12 mouse cellular contexts compared by ENCODE assay signal in genomic region chr14:60638159-60638558, GRCm38 (mm10). TPM values are rescaled to one million over a fixed set of nuclear protein-coding genes. Genes with fewer than 3 reads are reported as not detected.
DNase-seq lines count a peak whose midpoint lies in the region; ATAC-seq and TF ChIP-seq lines count a peak whose summit lies in the region.
"Had no signal": no experiment of that assay in that cellular context is flagged by ENCODE, and none has a peak within 500 bp of the region (broad histone marks: within the 10 kb centered on the region; RNA-seq: fewer than 3 reads in every experiment).

No protein-coding gene starts in this region.

- H3K4me3 ChIP-seq in liver, adult 2 months (ENCODE audit: insufficient read depth, low read depth, low read length): no peak overlapping the region
- H3K4me3 ChIP-seq in liver, embryonic 11.5 days (ENCODE audit: low read depth, low read length): no peak overlapping the region
- H3K4me3 ChIP-seq in forebrain, embryonic 14.5 days (ENCODE audit: low read depth, low read length): no peak overlapping the region
- 0 out of 2 replicates have a peak overlapping the region, but pooled peaks have one; percentile 7 for H3K4me3 ChIP-seq in kidney, embryonic 15.5 days (replicated peaks)
- H3K4me3 ChIP-seq in intestine, embryonic 15.5 days (replicated peaks): no peak overlapping the region
- H3K4me3 ChIP-seq: stomach, embryonic 15.5 days had no signal

- no peak for ATAC-seq in liver, embryonic 11.5 days (replicated peaks; ENCODE audit: low FRiP score)
- no peak for ATAC-seq in forebrain, embryonic 14.5 days
- no peak for ATAC-seq in kidney, embryonic 15.5 days (replicated peaks; ENCODE audit: low FRiP score)
- no peak for ATAC-seq in intestine, embryonic 15.5 days

- no peak overlapping the region for H3K4me2 ChIP-seq in liver, embryonic 11.5 days
- peak overlapping the region; percentile 89 for H3K4me2 ChIP-seq in forebrain, embryonic 14.5 days (ENCODE audit: low read length)
- H3K4me2 ChIP-seq in kidney, embryonic 15.5 days: peak overlapping the region; percentile 92
- no peak overlapping the region for H3K4me2 ChIP-seq in intestine, embryonic 15.5 days (replicated peaks)
- H3K4me2 ChIP-seq: stomach, embryonic 15.5 days had no signal

- peaks cover 33% of the 10 kb centered on the region for H3K4me1 ChIP-seq in liver, adult 2 months (ENCODE audit: control insufficient read depth, insufficient read depth, low read length)
- H3K4me1 ChIP-seq in liver, embryonic 11.5 days (replicated peaks; ENCODE audit: control insufficient read depth, insufficient read depth, low read length): peaks cover 4% of the 10 kb centered on the region
- H3K4me1 ChIP-seq in forebrain, embryonic 14.5 days (ENCODE audit: control insufficient read depth, insufficient read depth, low read length): peaks cover 51% of the 10 kb centered on the region
- peaks cover 75% of the 10 kb centered on the region for H3K4me1 ChIP-seq in kidney, embryonic 15.5 days
- H3K4me1 ChIP-seq in intestine, embryonic 15.5 days (replicated peaks): peaks cover 19% of the 10 kb centered on the region

- TF ChIP-seq POLR2A in liver, adult 2 months (IDR thresholded peaks at IDR 0.05; ENCODE audit: extremely low read depth, insufficient read depth, low read length): no peak

- WGBS in liver, adult 2 months: 26% methylated on average over 8 of the region's 8 CpGs
- 64% methylated on average over 8 of the region's 8 CpGs for WGBS in liver, embryonic 11.5 days
- 63% methylated on average over 8 of the region's 8 CpGs for WGBS in forebrain, embryonic 14.5 days
- 25% methylated on average over 8 of the region's 8 CpGs for WGBS in kidney, embryonic 15.5 days
- WGBS in intestine, embryonic 15.5 days: 46% methylated on average over 8 of the region's 8 CpGs

- H3K27ac ChIP-seq in liver, adult 2 months (replicated peaks; ENCODE audit: insufficient read depth, low read depth, low read length): peak overlapping the region; percentile 38
- H3K27ac ChIP-seq in liver, embryonic 11.5 days (ENCODE audit: low read depth, low read length): no peak overlapping the region
- H3K27ac ChIP-seq in forebrain, embryonic 14.5 days (ENCODE audit: low read depth, low read length): no peak overlapping the region
- H3K27ac ChIP-seq in kidney, embryonic 15.5 days: no peak overlapping the region
- no peak overlapping the region for H3K27ac ChIP-seq in intestine, embryonic 15.5 days
- H3K27ac ChIP-seq: layer of hippocampus, adult 2 months; liver, embryonic 14.5 days; stomach, embryonic 15.5 days had no signal

- H3K9me3 ChIP-seq in liver, embryonic 11.5 days (ENCODE audit: control insufficient read depth, low read length): no peaks in the 10 kb centered on the region
- H3K9me3 ChIP-seq in forebrain, embryonic 14.5 days (replicated peaks; ENCODE audit: control insufficient read depth, low read length): no peaks in the 10 kb centered on the region
- no peaks in the 10 kb centered on the region for H3K9me3 ChIP-seq in kidney, embryonic 15.5 days (replicated peaks)
- no peaks in the 10 kb centered on the region for H3K9me3 ChIP-seq in intestine, embryonic 15.5 days
- H3K9me3 ChIP-seq: stomach, embryonic 15.5 days had no signal

- H3K27me3 ChIP-seq in liver, adult 2 months (ENCODE audit: control insufficient read depth, insufficient read depth, low read length): no peaks in the 10 kb centered on the region
- peaks cover under 1% of the 10 kb centered on the region; the same call in 1 of the 2 replicates for H3K27me3 ChIP-seq in liver, embryonic 11.5 days (replicated peaks; ENCODE audit: control insufficient read depth, insufficient read depth, low read length)
- H3K27me3 ChIP-seq in forebrain, embryonic 14.5 days (replicated peaks; ENCODE audit: control insufficient read depth, insufficient read depth, low read length): no peaks in the 10 kb centered on the region
- peaks cover 14% of the 10 kb centered on the region; the same call in 1 of the 2 replicates for H3K27me3 ChIP-seq in kidney, embryonic 15.5 days
- no peaks in the 10 kb centered on the region for H3K27me3 ChIP-seq in intestine, embryonic 15.5 days (replicated peaks)
- H3K27me3 ChIP-seq: stomach, embryonic 15.5 days had no signal

- DNase-seq in liver, adult 2 months (ENCODE audit: extremely low read depth, low read depth, low spot score): peak; percentile 74
- no peak for DNase-seq in liver, embryonic 11.5 days (ENCODE audit: low spot score)
- DNase-seq in forebrain, embryonic 14.5 days (ENCODE audit: low spot score): no peak
- peak; percentile 51 for DNase-seq in mesoderm, embryonic 11.5 days (ENCODE audit: low read depth, low spot score)
- no peak for DNase-seq in left cerebral cortex, adult 8-10 months (ENCODE audit: low spot score in 2 of 2)
- DNase-seq in right cerebral cortex, adult 18-20 months: no peak
- DNase-seq: cerebellum, adult 11-12 months had no signal

- peak overlapping the region; percentile 29; the same call in 1 of the 2 replicates for H3K9ac ChIP-seq in liver, adult 2 months (ENCODE audit: low read depth, low read length)
- H3K9ac ChIP-seq in liver, embryonic 11.5 days (ENCODE audit: low read depth, low read length): no peak overlapping the region
- no peak overlapping the region; the same call in 1 of the 2 replicates for H3K9ac ChIP-seq in forebrain, embryonic 14.5 days (ENCODE audit: low read length)
- no peak overlapping the region for H3K9ac ChIP-seq in kidney, embryonic 15.5 days
- no peak overlapping the region for H3K9ac ChIP-seq in intestine, embryonic 15.5 days
- H3K9ac ChIP-seq: liver, embryonic 14.5 days; stomach, embryonic 15.5 days had no signal

- TF ChIP-seq CTCF in liver, adult 2 months (IDR thresholded peaks at IDR 0.05; ENCODE audit: low read depth, low read length): no peak

- H3K36me3 ChIP-seq in liver, adult 2 months (ENCODE audit: control insufficient read depth, insufficient read depth, low read length): peaks cover 3% of the 10 kb centered on the region; the same call in 1 of the 2 replicates
- no peaks in the 10 kb centered on the region; the same call in 1 of the 2 replicates for H3K36me3 ChIP-seq in liver, embryonic 11.5 days (ENCODE audit: control insufficient read depth, insufficient read depth, low read length)
- H3K36me3 ChIP-seq in forebrain, embryonic 14.5 days (ENCODE audit: control insufficient read depth, insufficient read depth, low read length): no peaks in the 10 kb centered on the region
- no peaks in the 10 kb centered on the region for H3K36me3 ChIP-seq in kidney, embryonic 15.5 days
- H3K36me3 ChIP-seq in intestine, embryonic 15.5 days: no peaks in the 10 kb centered on the region
- H3K36me3 ChIP-seq: stomach, embryonic 15.5 days had no signal

- peaks cover 39% of the 10 kb centered on the region; the same call in 1 of the 2 replicates for H3K79me2 ChIP-seq in liver, adult 2 months (ENCODE audit: control insufficient read depth, insufficient read depth, low read length)

RNA-seq across cellular contexts. Expression of gene Spata13, which starts 4.4 kb away (rescaled TPM):
- total RNA-seq in liver, adult 2 months (2014; rRNA removed): 20.6 and 47.8 TPM in 2 replicates
- 9.7 and 11.9 TPM in 2 replicates for polyA plus RNA-seq in liver, adult 2 months (2012; rRNA removed)
- 14.0 and 16.1 TPM in 2 replicates for polyA plus RNA-seq in liver, embryonic 11.5 days (2014; fragmentation: Nextera tagmentation; extraction: Ambion mirVana)
- polyA plus RNA-seq in forebrain, embryonic 14.5 days (2014; fragmentation: Nextera tagmentation; extraction: Ambion mirVana): 36.6 and 45.8 TPM in 2 replicates
- polyA plus RNA-seq in kidney, embryonic 15.5 days (2015; fragmentation: Nextera tagmentation; extraction: Ambion mirVana): 55.1 and 64.4 TPM in 2 replicates
- 10 to 100 TPM; 28.4 to 33.8 (median 31.9) TPM for total RNA-seq in left cerebral cortex, adult 8-10 months (2022)
- polyA plus RNA-seq in intestine, embryonic 15.5 days (2015; fragmentation: Nextera tagmentation; extraction: Ambion mirVana): 21.4 and 22.4 TPM in 2 replicates

Comparison
In these comparisons a context has a peak if more than half of its experiments do, and no peak if none do; other contexts are left out.
1. DNase-seq: peak in liver, adult 2 months (single experiment) and mesoderm, embryonic 11.5 days (single experiment); none in liver, embryonic 11.5 days (single experiment), forebrain, embryonic 14.5 days (single experiment), left cerebral cortex, adult 8-10 months (0 of 2) and right cerebral cortex, adult 18-20 months (single experiment).
2. H3K4me2 ChIP-seq: peak in forebrain, embryonic 14.5 days (single experiment) and kidney, embryonic 15.5 days (single experiment); none in liver, embryonic 11.5 days (single experiment) and intestine, embryonic 15.5 days (single experiment).